Mouse (Mus musculus): ENCODE data around the gene Galm. TPM values are rescaled to one million over a fixed set of nuclear protein-coding genes. Genes with fewer than 3 reads are reported as not detected.
A peak's percentile ranks its signal among the peaks of the same experiment; 100 is the strongest.

The Galm gene
- total RNA-seq (2014; rRNA removed; ENCODE audit: low replicate concordance) (15.4 and 19.7 TPM in 2 replicates), polyA plus RNA-seq (2015; fragmentation: Nextera tagmentation; extraction: Ambion mirVana) (9.6 and 10.7 TPM in 2 replicates)

- DNase-seq (ENCODE audit: low spot score): peak; percentile 71
- H3K4me3 ChIP-seq (ENCODE audit: low read depth, low read length): peak within 1 kb of the TSS; percentile 58
- no peaks in the 10 kb centered on the region for H3K9me3 ChIP-seq (replicated peaks; ENCODE audit: control insufficient read depth, low read length)
- peak within 1 kb of the TSS; percentile 66 for H3K9ac ChIP-seq (replicated peaks; ENCODE audit: low read depth, low read length)
- peaks cover 9% of the 10 kb centered on the region for H3K4me1 ChIP-seq (ENCODE audit: control insufficient read depth, insufficient read depth)
- H3K27ac ChIP-seq (ENCODE audit: low read depth): peak within 1 kb of the TSS; percentile 82
- no peaks in the 10 kb centered on the region for H3K36me3 ChIP-seq (replicated peaks; ENCODE audit: control insufficient read depth, insufficient read depth, low read length)
- peak; percentile 71 for ATAC-seq (ENCODE audit: insufficient read depth, low read depth)
- TF ChIP-seq EP300 (IDR thresholded peaks at IDR 0.05; ENCODE audit: low read depth) (no peak), CTCF (IDR thresholded peaks at IDR 0.05; ENCODE audit: low read depth) (no peak)
- WGBS: 2% methylated on average over 30 of the region's 30 CpGs
- H3K4me2 ChIP-seq (ENCODE audit: low read depth, low read length): peak within 1 kb of the TSS; percentile 80
- no peaks in the 10 kb centered on the region for H3K27me3 ChIP-seq (ENCODE audit: control insufficient read depth, insufficient read depth, low read length)
Observed at GRCm38 (mm10) chr17:80127331-80128251, at the start of gene Galm. Galm (plus strand) TSS chr17:80127471.

- 86% methylated on average over 4 of the region's 4 CpGs for WGBS
- TF ChIP-seq CTCF (IDR thresholded peaks at IDR 0.05; ENCODE audit: low read depth) (no peak), EP300 (IDR thresholded peaks at IDR 0.05; ENCODE audit: low read depth) (no peak)
- Histone ChIP-seq H3K36me3 (replicated peaks; ENCODE audit: control insufficient read depth, insufficient read depth, low read length) (no peaks in the 10 kb centered on the region), H3K9me3 (replicated peaks; ENCODE audit: control insufficient read depth, low read length) (no peaks in the 10 kb centered on the region), H3K4me2 (ENCODE audit: low read depth, low read length) (no peak overlapping the region), H3K27me3 (ENCODE audit: control insufficient read depth, insufficient read depth, low read length) (no peaks in the 10 kb centered on the region), H3K9ac (replicated peaks; ENCODE audit: low read depth, low read length) (no peak overlapping the region), H3K27ac (ENCODE audit: low read depth) (no peak overlapping the region), H3K4me3 (ENCODE audit: low read depth, low read length) (no peak overlapping the region), H3K4me1 (ENCODE audit: control insufficient read depth, insufficient read depth) (no peaks in the 10 kb centered on the region)
- no peak for ATAC-seq (ENCODE audit: insufficient read depth, low read depth)
- DNase-seq (ENCODE audit: low spot score): no peak
Observed at GRCm38 (mm10) chr17:80078726-80079125, 48.5 kb upstream of the Galm start.

GRCm38 (mm10) chr17:80083223-80083622 is 44.0 kb upstream of the Galm start:
- Histone ChIP-seq H3K4me3 (ENCODE audit: low read depth, low read length) (no peak overlapping the region), H3K4me2 (ENCODE audit: low read depth, low read length) (no peak overlapping the region), H3K9ac (replicated peaks; ENCODE audit: low read depth, low read length) (no peak overlapping the region), H3K27ac (ENCODE audit: low read depth) (no peak overlapping the region), H3K4me1 (ENCODE audit: control insufficient read depth, insufficient read depth) (peaks cover 5% of the 10 kb centered on the region; the same call in 1 of the 2 replicates), H3K36me3 (replicated peaks; ENCODE audit: control insufficient read depth, insufficient read depth, low read length) (no peaks in the 10 kb centered on the region), H3K9me3 (replicated peaks; ENCODE audit: control insufficient read depth, low read length) (no peaks in the 10 kb centered on the region), H3K27me3 (ENCODE audit: control insufficient read depth, insufficient read depth, low read length) (no peaks in the 10 kb centered on the region)
- TF ChIP-seq CTCF (IDR thresholded peaks at IDR 0.05; ENCODE audit: low read depth): no peak
- TF ChIP-seq EP300 (IDR thresholded peaks at IDR 0.05; ENCODE audit: low read depth): no peak
- ATAC-seq (ENCODE audit: insufficient read depth, low read depth): no peak
- WGBS: 71% methylated on average over 6 of the region's 6 CpGs
- DNase-seq (ENCODE audit: low spot score): no peak

GRCm38 (mm10) chr17:80084424-80084823 is 42.8 kb upstream of the Galm start:
- peak overlapping the region; percentile 55 for H3K27ac ChIP-seq (ENCODE audit: low read depth)
- no peaks in the 10 kb centered on the region for H3K36me3 ChIP-seq (replicated peaks; ENCODE audit: control insufficient read depth, insufficient read depth, low read length)
- no peak overlapping the region for H3K4me3 ChIP-seq (ENCODE audit: low read depth, low read length)
- H3K9me3 ChIP-seq (replicated peaks; ENCODE audit: control insufficient read depth, low read length): no peaks in the 10 kb centered on the region
- TF ChIP-seq EP300 (IDR thresholded peaks at IDR 0.05; ENCODE audit: low read depth) (no peak), CTCF (IDR thresholded peaks at IDR 0.05; ENCODE audit: low read depth) (no peak)
- 0 out of 2 replicates have a peak overlapping the region, but pooled peaks have one; percentile 15 for H3K4me2 ChIP-seq (ENCODE audit: low read depth, low read length)
- ATAC-seq (ENCODE audit: insufficient read depth, low read depth) (peak; percentile 63), DNase-seq (ENCODE audit: low spot score) (no peak)
- H3K27me3 ChIP-seq (ENCODE audit: control insufficient read depth, insufficient read depth, low read length): no peaks in the 10 kb centered on the region
- no peak overlapping the region for H3K9ac ChIP-seq (replicated peaks; ENCODE audit: low read depth, low read length)
- WGBS: 14% methylated on average over 9 of the region's 9 CpGs
- peaks cover 5% of the 10 kb centered on the region; the same call in 1 of the 2 replicates for H3K4me1 ChIP-seq (ENCODE audit: control insufficient read depth, insufficient read depth)

- no peak overlapping the region for H3K4me2 ChIP-seq (ENCODE audit: low read depth, low read length)
- DNase-seq (ENCODE audit: low spot score): no peak
- no peak overlapping the region for H3K4me3 ChIP-seq (ENCODE audit: low read depth, low read length)
- TF ChIP-seq CTCF (IDR thresholded peaks at IDR 0.05; ENCODE audit: low read depth) (no peak), EP300 (IDR thresholded peaks at IDR 0.05; ENCODE audit: low read depth) (no peak)
- no peak for ATAC-seq (ENCODE audit: insufficient read depth, low read depth)
- peaks cover 11% of the 10 kb centered on the region; the same call in 1 of the 2 replicates for H3K4me1 ChIP-seq (ENCODE audit: control insufficient read depth, insufficient read depth)
- no peak overlapping the region for H3K27ac ChIP-seq (ENCODE audit: low read depth)
- no peaks in the 10 kb centered on the region for H3K9me3 ChIP-seq (replicated peaks; ENCODE audit: control insufficient read depth, low read length)
- 87% methylated on average over 11 of the region's 11 CpGs for WGBS
- no peaks in the 10 kb centered on the region for H3K27me3 ChIP-seq (ENCODE audit: control insufficient read depth, insufficient read depth, low read length)
- H3K36me3 ChIP-seq (replicated peaks; ENCODE audit: control insufficient read depth, insufficient read depth, low read length): no peaks in the 10 kb centered on the region
- H3K9ac ChIP-seq (replicated peaks; ENCODE audit: low read depth, low read length): no peak overlapping the region
Observed at GRCm38 (mm10) chr17:80086591-80086990, 40.7 kb upstream of the Galm start.

Data from heart, postnatal 0 days (tissue).